Mouse (Mus musculus) macrophage (primary cell): Measurements from ENCODE around the gene Map2k6. TPM values are rescaled to one million over a fixed set of nuclear protein-coding genes. Genes with fewer than 3 reads are reported as not detected.
A peak's percentile ranks its signal among the peaks of the same experiment; 100 is the strongest.

Source experiments
- H3K27ac ChIP-seq: fragments of 350-480 bp; formaldehyde crosslinking; 2 replicates; pipeline ENCODE4 v1.9.0; 2021
- H3K36me3 ChIP-seq: fragments of 350-480 bp; formaldehyde crosslinking; 2 replicates; pipeline ENCODE4 v1.9.0; 2021; ENCODE audit errors: inconsistent target
- H3K4me3 ChIP-seq: fragments of 350-480 bp; formaldehyde crosslinking; 2 replicates; pipeline ENCODE4 v1.9.0; 2021; ENCODE audit errors: inconsistent target
- H3K79me2 ChIP-seq: fragments of 350-480 bp; formaldehyde crosslinking; 2 replicates; pipeline ENCODE4 v1.9.0; 2021; ENCODE audit errors: inconsistent target
- WGBS: methylation state at CpG from one replicate; pipeline ENCODE4 v1.1.7; 2026; ENCODE audit warnings: inconsistent platforms; ENCODE audit not compliant: missing documents; 5-methylcytosine and 5-hydroxymethylcytosine counted together
- polyA plus RNA-seq: library from polyadenylated mRNA; stranded (reverse); fragments of 250-400 nt; gene quantifications from 3 replicates; pipeline ENCODE4 v1.2.4, GENCODE M21; 2018; ENCODE audit warnings: inconsistent platforms

Gene Map2k6
- polyA plus RNA-seq, 1 experiment from 2014 or later: 3.1 TPM

DNA sequence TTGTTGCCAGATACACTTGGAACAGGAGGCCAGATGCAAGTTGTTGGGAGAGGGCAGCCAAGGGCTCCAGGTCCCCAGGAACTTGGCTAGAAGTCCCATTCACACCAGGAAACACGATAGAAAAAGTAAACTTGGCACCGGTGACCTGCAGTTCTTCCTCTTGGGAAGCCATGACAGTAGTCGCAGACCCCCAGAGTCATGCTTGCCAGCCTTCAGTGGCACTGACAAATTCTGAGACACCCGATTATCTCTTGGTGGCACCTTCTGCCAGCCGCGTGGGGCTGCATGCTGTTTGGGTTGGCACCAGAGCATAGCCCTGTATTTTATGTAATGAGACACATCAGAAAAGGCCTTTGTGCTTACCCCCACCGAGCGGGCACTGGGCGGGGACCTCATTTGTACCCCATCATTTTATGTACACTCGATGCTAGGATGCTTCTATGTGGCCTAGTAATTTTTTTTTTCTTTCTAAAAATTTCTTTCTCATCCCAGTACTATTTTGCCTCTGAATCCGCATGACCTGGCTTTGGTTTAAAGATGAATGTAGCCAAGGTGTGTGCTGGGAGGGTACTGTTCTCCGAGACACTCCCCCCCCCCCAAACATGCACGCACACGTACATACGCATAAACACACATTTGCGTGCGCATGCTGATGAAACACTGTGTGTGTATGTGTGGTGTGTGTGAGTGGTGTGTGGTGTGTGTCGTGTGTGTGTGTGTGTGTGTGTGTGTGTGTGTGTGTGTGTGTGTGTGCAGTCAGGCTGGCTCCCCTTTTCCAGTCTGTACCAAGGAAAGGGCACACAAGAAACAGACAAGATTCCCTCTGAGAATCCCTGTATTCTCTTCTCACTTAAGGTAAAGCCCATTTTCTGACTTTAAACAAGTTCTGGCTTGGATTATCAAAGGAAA is 79.3 kb downstream of the Map2k6 start:
- Histone ChIP-seq H3K27ac (no peak overlapping the region), H3K79me2 (no peaks in the 10 kb centered on the region), H3K36me3 (no peaks in the 10 kb centered on the region), H3K4me3 (no peak overlapping the region)
- WGBS: 85% methylated on average over 18 of the region's 18 CpGs

DNA sequence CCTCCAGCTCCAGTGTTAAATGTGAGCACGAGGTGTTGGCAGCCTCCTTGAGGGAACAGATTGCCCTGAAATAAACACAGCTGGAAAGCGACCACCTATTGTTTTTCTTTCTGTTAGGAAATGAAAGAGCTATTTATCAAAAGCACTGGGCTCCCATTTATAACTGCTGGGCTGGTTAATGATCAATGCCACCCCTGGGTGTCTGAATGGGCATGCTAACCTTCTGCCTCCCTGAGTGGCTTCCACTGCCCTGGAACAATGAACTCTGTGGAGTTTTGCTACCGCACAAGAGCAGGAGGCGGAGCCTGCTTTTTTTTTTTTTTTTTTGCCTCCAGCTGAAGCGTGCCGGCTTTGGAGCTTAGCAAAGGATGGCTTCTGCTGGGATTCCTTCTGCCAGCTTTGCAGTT is 80.1 kb downstream of the Map2k6 start:
- peak overlapping the region; percentile 7; the same call in 1 of the 2 replicates for H3K4me3 ChIP-seq

DNA sequence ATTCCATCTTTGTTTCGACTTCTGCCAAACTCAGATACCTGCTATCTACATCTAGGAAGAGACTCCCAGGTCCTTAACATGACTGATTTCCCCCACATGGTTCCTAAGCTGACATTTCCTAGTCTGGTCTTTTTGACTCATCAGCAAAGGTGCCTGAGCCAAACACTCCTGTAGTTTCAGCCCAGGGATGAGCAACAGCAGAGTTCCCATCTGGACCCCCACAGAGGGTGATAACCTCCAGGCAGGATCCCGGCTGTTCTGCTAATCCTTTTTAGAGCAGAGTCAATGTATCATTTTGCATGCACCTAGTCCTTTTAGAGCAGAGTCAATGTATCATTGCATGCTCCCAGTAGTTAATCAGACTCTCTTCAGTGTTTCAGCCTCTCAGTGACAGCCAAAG is 82.5 kb downstream of the Map2k6 start:
- H3K4me3 ChIP-seq: no peak overlapping the region
- no peaks in the 10 kb centered on the region for H3K79me2 ChIP-seq
- no peaks in the 10 kb centered on the region for H3K36me3 ChIP-seq
- no peak overlapping the region for H3K27ac ChIP-seq
- WGBS: 85% methylated on average over 2 of the region's 2 CpGs

More for the DNA sequence above, 80.1 kb downstream of the Map2k6 start:
- Histone ChIP-seq H3K36me3 (no peaks in the 10 kb centered on the region), H3K27ac (no peak overlapping the region), H3K79me2 (no peaks in the 10 kb centered on the region)
- WGBS: 11% methylated on average over 5 of the region's 6 CpGs

- no peak overlapping the region for H3K27ac ChIP-seq
- WGBS: 95% methylated on average over 8 of the region's 8 CpGs
These were observed 83.3 kb downstream of the Map2k6 start for GRCm38 (mm10) chr11:110482176-110482575.

GRCm38 (mm10) chr11:110482649-110483048 is 83.7 kb downstream of the Map2k6 start:
- WGBS: 97% methylated on average over 4 of the region's 4 CpGs
- no peak overlapping the region for H3K4me3 ChIP-seq

More at GRCm38 (mm10) chr11:110482176-110482575, 83.3 kb downstream of the Map2k6 start:
- no peaks in the 10 kb centered on the region for H3K79me2 ChIP-seq
- H3K36me3 ChIP-seq: no peaks in the 10 kb centered on the region
- no peak overlapping the region for H3K4me3 ChIP-seq

GRCm38 (mm10) chr11:110483165-110483564 is 84.2 kb downstream of the Map2k6 start:
- no peaks in the 10 kb centered on the region for H3K79me2 ChIP-seq
- no peak overlapping the region for H3K4me3 ChIP-seq
- H3K36me3 ChIP-seq: no peaks in the 10 kb centered on the region
- no peak overlapping the region for H3K27ac ChIP-seq
- 15% methylated on average over 6 of the region's 6 CpGs for WGBS

More at GRCm38 (mm10) chr11:110482649-110483048, 83.7 kb downstream of the Map2k6 start:
- Histone ChIP-seq H3K27ac (no peak overlapping the region), H3K79me2 (no peaks in the 10 kb centered on the region), H3K36me3 (no peaks in the 10 kb centered on the region)

DNA sequence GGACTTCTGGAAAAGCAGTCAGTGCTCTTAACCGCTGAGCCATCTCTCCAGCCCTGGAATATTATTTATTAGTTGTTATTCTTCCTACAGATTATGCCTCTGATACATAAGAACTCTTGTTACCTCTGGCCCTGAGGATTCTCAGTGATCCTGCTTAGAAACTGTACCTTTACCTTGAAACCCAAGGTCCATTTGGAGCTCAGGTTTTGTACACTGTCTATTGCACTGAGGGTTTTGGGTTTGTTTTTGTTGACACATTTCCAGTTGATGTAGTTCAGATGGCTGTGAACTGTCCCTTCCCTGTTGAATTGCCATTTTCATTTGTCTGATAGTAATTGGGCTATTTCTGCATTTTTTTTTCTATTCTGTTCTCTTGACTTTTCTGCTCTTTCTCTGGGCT is 85.5 kb downstream of the Map2k6 start:
- WGBS: 100% methylated on average over 1 of the region's 1 CpGs
- Histone ChIP-seq H3K27ac (no peak overlapping the region), H3K36me3 (no peaks in the 10 kb centered on the region)

DNA sequence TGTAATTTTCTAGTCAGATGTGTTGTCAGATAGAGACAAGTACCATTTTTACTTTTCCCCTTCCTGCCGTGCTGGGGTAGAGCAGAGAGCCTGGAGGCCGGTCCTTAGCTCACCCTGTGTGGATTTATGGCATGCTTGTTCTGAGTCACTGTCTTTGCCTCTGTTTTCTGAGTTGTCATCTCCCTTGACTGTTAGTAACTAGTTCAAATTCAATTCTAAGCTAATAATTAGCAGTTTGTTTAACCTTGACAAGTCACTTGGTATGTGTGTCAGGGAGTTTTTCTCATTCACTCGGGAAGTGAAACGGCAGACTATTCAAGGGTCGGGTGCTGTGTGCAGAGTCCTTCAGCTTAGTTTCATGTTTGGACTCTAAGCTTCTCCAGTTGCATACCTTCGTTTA is 86.2 kb downstream of the Map2k6 start:
- Histone ChIP-seq H3K27ac (no peak overlapping the region), H3K36me3 (no peaks in the 10 kb centered on the region), H3K79me2 (no peaks in the 10 kb centered on the region), H3K4me3 (no peak overlapping the region)
- 92% methylated on average over 6 of the region's 6 CpGs for WGBS

More for the DNA sequence above, 85.5 kb downstream of the Map2k6 start:
- no peak overlapping the region for H3K4me3 ChIP-seq
- H3K79me2 ChIP-seq: no peaks in the 10 kb centered on the region

DNA sequence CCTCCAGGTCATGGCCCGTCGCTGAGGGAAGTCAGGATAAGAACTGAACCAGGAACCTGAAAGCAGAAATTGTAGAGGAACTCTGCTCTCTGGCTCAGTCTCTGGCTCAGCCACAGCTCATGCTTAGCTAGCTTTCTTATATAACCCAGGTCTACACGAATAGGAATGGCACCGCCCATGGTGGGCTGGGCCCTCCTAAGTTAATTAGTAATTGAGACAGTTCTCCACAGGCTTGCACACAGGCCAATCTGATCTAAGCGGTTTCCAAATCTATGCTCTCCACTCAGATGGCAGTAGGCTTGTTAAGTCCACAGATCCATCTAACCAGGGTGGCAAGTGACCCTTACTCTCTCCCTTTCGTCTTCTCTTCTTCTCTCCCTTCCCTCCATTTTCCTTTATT is 88.9 kb downstream of the Map2k6 start:
- Histone ChIP-seq H3K79me2 (no peaks in the 10 kb centered on the region), H3K36me3 (no peaks in the 10 kb centered on the region), H3K4me3 (no peak overlapping the region), H3K27ac (no peak overlapping the region)
- 95% methylated on average over 6 of the region's 6 CpGs for WGBS

GRCm38 (mm10) chr11:110488301-110488700 is 89.4 kb downstream of the Map2k6 start:
- H3K36me3 ChIP-seq: no peaks in the 10 kb centered on the region

GRCm38 (mm10) chr11:110495323-110496060 is 96.6 kb downstream of the Map2k6 start:
- Histone ChIP-seq H3K27ac (no peak overlapping the region), H3K36me3 (no peaks in the 10 kb centered on the region), H3K4me3 (no peak overlapping the region), H3K79me2 (no peaks in the 10 kb centered on the region)
- WGBS: 92% methylated on average over 4 of the region's 4 CpGs

More at GRCm38 (mm10) chr11:110488301-110488700, 89.4 kb downstream of the Map2k6 start:
- Histone ChIP-seq H3K27ac (no peak overlapping the region), H3K79me2 (no peaks in the 10 kb centered on the region), H3K4me3 (no peak overlapping the region)
- 91% methylated on average over 7 of the region's 7 CpGs for WGBS

DNA sequence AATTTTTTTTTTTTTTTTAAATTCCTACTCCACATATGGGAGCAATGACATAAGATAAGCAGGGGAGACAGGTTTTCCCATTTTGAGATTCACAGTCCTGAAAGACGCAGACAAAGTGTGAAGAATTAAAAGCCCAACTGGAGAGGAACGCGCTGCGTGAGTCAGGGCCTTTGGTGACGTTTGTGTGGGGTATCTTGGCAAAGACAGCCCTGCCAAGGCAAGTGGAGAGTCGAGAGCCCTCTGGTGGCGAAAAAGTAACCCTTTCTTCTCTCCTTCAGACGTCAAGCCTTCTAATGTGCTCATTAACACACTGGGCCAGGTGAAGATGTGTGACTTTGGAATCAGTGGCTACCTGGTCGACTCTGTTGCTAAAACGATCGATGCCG is 97.1 kb downstream of the Map2k6 start:
- 59% methylated on average over 12 of the region's 12 CpGs for WGBS
- no peak overlapping the region for H3K4me3 ChIP-seq
- no peaks in the 10 kb centered on the region for H3K79me2 ChIP-seq
- H3K27ac ChIP-seq: no peak overlapping the region
- no peaks in the 10 kb centered on the region for H3K36me3 ChIP-seq

DNA sequence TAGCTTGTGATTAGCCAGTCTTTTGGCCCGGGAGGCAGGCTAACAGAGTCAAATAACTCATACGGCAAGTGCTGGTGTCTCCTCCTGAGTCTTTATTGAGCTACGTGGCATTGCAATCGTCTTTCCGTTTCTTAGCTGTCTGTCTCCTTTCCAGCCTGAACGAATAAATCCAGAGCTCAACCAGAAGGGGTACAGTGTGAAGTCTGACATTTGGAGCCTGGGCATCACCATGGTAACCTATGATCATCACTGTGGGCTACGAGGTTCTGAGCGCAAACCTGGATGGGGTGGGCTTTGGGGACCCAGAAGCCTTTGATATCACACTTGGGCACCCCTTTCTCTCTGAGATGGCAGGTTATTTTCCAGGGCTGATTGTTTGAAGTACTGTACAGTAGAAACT is 98.8 kb downstream of the Map2k6 start:
- Histone ChIP-seq H3K36me3 (no peaks in the 10 kb centered on the region), H3K27ac (no peak overlapping the region), H3K4me3 (no peak overlapping the region), H3K79me2 (no peaks in the 10 kb centered on the region)
- 91% methylated on average over 8 of the region's 8 CpGs for WGBS

GRCm38 (mm10) chr11:110498651-110499213 is 99.8 kb downstream of the Map2k6 start:
- Histone ChIP-seq H3K27ac (no peak overlapping the region), H3K36me3 (no peaks in the 10 kb centered on the region), H3K4me3 (no peak overlapping the region), H3K79me2 (no peaks in the 10 kb centered on the region)
- WGBS: 59% methylated on average over 6 of the region's 6 CpGs
